Mouse (Mus musculus) brain, adult 2 months (tissue): ENCODE results near the gene Cfap299.
A peak's percentile ranks its signal among the peaks of the same experiment; 100 is the strongest.
"Not testable (repeated sequence)": the region's sequence is repeated elsewhere in the genome, so short reads cannot be mapped to it uniquely, and the experiment has no call there.

Experiments
- DNase-seq: peaks from one replicate; pipeline ENCODE4 v3.0.0; 2011; ENCODE audit warnings: low read depth, low spot score

The Cfap299 gene

GRCm38 (mm10) chr5:98328848-98329624 lies at the start of gene Cfap299:
Gene Cfap299, plus strand, starts transcription at chr5:98329304.
- DNase-seq: peak; percentile 77

GRCm38 (mm10) chr5:98281993-98282392 lies 47.1 kb upstream of the Cfap299 start:
- peak; percentile 31 for DNase-seq

GRCm38 (mm10) chr5:98283696-98284478 lies 45.2 kb upstream of the Cfap299 start:
- peak; percentile 57 for DNase-seq

- DNase-seq: no peak
These were observed 38.5 kb upstream of the Cfap299 start for GRCm38 (mm10) chr5:98290642-98291041.

GRCm38 (mm10) chr5:98292388-98293048 lies 36.6 kb upstream of the Cfap299 start:
- DNase-seq: no peak

GRCm38 (mm10) chr5:98293049-98293715 lies 35.9 kb upstream of the Cfap299 start:
- DNase-seq: no peak

- no peak for DNase-seq
These were observed 29.0 kb upstream of the Cfap299 start for GRCm38 (mm10) chr5:98300079-98300478.

GRCm38 (mm10) chr5:98305673-98306072 lies 23.4 kb upstream of the Cfap299 start:
- no peak for DNase-seq

GRCm38 (mm10) chr5:98306528-98306927 lies 22.6 kb upstream of the Cfap299 start:
- DNase-seq: no peak

GRCm38 (mm10) chr5:98326625-98327024 lies 2.5 kb upstream of the Cfap299 start:
- DNase-seq: no peak

- DNase-seq: not testable (repeated sequence)
These were observed 14.6 kb downstream of the Cfap299 start for GRCm38 (mm10) chr5:98343751-98344150.

GRCm38 (mm10) chr5:98344581-98344980 lies 15.5 kb downstream of the Cfap299 start:
- DNase-seq: peak; percentile 63

- peak; percentile 38 for DNase-seq
These were observed 17.0 kb downstream of the Cfap299 start for GRCm38 (mm10) chr5:98346067-98346466.

- DNase-seq: peak; percentile 77
These were observed 19.5 kb downstream of the Cfap299 start for GRCm38 (mm10) chr5:98348605-98349004.

- DNase-seq: no peak
These were observed 30.8 kb downstream of the Cfap299 start for GRCm38 (mm10) chr5:98359912-98360311.

GRCm38 (mm10) chr5:98360792-98361419 lies 31.8 kb downstream of the Cfap299 start:
- DNase-seq: no peak

GRCm38 (mm10) chr5:98363428-98363827 lies 34.3 kb downstream of the Cfap299 start:
- DNase-seq: no peak

- no peak for DNase-seq
These were observed 36.2 kb downstream of the Cfap299 start for GRCm38 (mm10) chr5:98365340-98365739.

- peak; percentile 21 for DNase-seq
These were observed 39.7 kb downstream of the Cfap299 start for GRCm38 (mm10) chr5:98368822-98369221.

- peak; percentile 90 for DNase-seq
These were observed 40.3 kb downstream of the Cfap299 start for GRCm38 (mm10) chr5:98369426-98369825.
